Mouse (Mus musculus): Measurements from ENCODE around the gene Ttc28. TPM values are rescaled to one million over a fixed set of nuclear protein-coding genes. Genes with fewer than 3 reads are reported as not detected.

The Ttc28 gene
- polyA plus RNA-seq, 1 experiment from 2014 or later, result 13.9 TPM

DNA sequence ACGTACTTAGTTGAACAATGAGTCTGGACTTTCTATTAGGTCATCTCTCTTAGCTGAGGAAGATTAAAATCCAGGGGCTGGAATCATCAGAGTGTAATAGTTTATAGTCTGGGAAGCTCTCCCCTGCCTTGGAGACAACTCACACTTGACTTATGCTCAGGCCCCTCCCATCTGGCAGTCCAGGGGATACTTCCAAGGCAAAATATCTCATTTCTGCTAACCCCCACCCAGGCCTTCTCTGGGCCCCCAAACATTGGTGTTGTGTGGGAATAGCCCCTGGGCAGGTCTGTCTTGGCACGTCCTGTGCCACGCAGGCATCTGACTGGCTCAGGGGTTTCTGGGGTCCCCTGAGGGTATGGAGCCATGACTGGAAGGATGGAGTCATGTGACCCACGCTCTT lies 275.7 kb downstream of the Ttc28 start:
- H3K4me2 ChIP-seq, result no peak overlapping the region
- H3K27me3 ChIP-seq, result no peaks in the 10 kb centered on the region
- H3K9me3 ChIP-seq (replicated peaks), result no peaks in the 10 kb centered on the region
- H3K9ac ChIP-seq, result no peak overlapping the region
- peaks cover 70% of the 10 kb centered on the region for H3K4me1 ChIP-seq
- no peaks in the 10 kb centered on the region for H3K36me3 ChIP-seq
- 72% methylated on average over 4 of the region's 4 CpGs for WGBS
- no peak for ATAC-seq (replicated peaks; ENCODE audit: low FRiP score)
- no peak overlapping the region for H3K4me3 ChIP-seq (replicated peaks)
- H3K27ac ChIP-seq, result peak overlapping the region; percentile 33

DNA sequence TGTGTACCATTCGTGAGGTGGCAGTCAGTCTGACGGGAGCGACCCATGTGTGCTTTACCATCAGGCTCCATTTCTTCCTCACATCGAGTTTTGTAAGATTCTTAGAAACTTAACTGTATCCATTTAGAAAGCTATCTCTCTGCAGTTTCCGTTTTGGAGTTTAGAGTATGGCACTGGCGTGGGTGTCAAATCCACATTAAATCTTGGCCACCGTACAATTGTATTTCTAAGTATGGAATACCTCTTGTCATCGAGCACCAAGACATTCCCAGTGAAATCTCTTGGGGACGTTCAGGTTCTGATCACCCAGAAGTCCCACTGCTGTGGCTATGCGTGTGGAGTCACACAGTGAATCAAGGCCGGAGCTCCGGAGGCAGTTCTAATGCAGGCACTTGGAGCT lies 276.3 kb downstream of the Ttc28 start:
- Histone ChIP-seq H3K27me3 (no peaks in the 10 kb centered on the region), H3K9ac (no peak overlapping the region), H3K36me3 (no peaks in the 10 kb centered on the region), H3K27ac (peak overlapping the region; percentile 33; the same call in 1 of the 2 replicates), H3K4me2 (no peak overlapping the region), H3K4me3 (replicated peaks) (no peak overlapping the region), H3K4me1 (peaks cover 70% of the 10 kb centered on the region), H3K9me3 (replicated peaks) (no peaks in the 10 kb centered on the region)
- no peak for ATAC-seq (replicated peaks; ENCODE audit: low FRiP score)
- WGBS, result 84% methylated on average over 12 of the region's 12 CpGs

DNA sequence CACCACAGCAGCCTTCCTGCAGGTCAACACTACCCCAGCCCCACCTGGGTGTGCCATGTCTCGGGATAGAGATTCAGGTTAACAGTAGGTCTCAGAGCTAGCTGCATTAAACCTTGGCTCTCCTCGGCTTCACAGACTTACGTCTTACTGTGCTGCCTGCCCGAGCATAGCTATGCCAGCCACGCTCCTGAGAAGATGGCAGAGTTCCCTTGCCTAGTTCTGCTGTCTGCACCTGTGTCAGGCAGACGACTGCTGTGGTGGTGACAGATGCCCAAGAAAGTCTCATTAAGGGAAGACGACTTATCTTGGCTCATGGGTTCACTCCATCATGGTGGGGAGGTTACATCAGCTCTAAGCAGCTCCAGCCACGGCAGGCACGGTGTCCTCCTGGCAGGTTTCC lies 278.7 kb downstream of the Ttc28 start:
- no peak overlapping the region for H3K4me2 ChIP-seq
- no peaks in the 10 kb centered on the region for H3K27me3 ChIP-seq
- H3K27ac ChIP-seq, result no peak overlapping the region
- no peak overlapping the region for H3K9ac ChIP-seq
- H3K9me3 ChIP-seq (replicated peaks), result no peaks in the 10 kb centered on the region
- peaks cover 71% of the 10 kb centered on the region for H3K4me1 ChIP-seq
- 89% methylated on average over 9 of the region's 9 CpGs for WGBS
- ATAC-seq (replicated peaks; ENCODE audit: low FRiP score), result no peak
- H3K36me3 ChIP-seq, result no peaks in the 10 kb centered on the region
- H3K4me3 ChIP-seq (replicated peaks), result no peak overlapping the region

DNA sequence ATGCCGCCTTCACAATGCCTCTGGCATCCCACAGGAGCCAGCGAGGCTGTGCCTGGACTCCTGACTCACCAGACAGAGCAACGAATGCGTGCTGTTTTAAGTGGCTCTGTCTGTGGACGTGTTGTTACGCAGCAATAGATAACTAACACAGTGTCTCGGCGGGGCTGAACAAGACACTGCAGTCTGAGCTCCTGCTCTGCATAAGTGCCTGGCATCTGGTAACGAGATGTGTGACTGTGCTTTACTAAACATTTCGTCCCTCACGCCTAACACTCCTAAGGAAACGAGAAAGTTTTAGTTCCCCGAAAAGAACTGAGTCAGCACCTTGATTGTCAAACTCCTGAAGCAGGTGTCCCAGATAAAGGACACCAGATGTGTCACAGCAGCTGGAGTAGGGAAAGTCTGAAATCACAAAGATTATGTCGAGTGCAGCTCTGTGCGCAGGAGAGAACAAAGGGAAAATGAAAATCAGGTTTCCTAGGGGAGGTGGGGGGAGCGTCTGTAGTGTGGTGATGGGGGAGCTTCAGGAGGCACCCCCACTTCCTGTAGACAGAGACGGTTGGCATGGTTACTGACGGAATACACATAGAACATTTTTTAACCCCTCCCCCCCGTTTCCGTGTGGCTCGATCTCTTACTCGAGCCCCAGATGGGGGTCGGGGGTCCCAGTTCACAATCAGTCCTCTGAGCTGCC lies 280.2 kb downstream of the Ttc28 start:
- peak overlapping the region; percentile 19; the same call in 1 of the 2 replicates for H3K9ac ChIP-seq
- no peaks in the 10 kb centered on the region for H3K27me3 ChIP-seq
- no peak overlapping the region for H3K4me3 ChIP-seq (replicated peaks)
- no peaks in the 10 kb centered on the region for H3K36me3 ChIP-seq
- WGBS, result 39% methylated on average over 23 of the region's 23 CpGs
- H3K4me2 ChIP-seq, result 0 out of 2 replicates have a peak overlapping the region, but pooled peaks have one; percentile 24
- ATAC-seq (replicated peaks; ENCODE audit: low FRiP score), result no peak
- H3K27ac ChIP-seq, result peak overlapping the region; percentile 7
- peaks cover 71% of the 10 kb centered on the region for H3K4me1 ChIP-seq
- no peaks in the 10 kb centered on the region for H3K9me3 ChIP-seq (replicated peaks)

DNA sequence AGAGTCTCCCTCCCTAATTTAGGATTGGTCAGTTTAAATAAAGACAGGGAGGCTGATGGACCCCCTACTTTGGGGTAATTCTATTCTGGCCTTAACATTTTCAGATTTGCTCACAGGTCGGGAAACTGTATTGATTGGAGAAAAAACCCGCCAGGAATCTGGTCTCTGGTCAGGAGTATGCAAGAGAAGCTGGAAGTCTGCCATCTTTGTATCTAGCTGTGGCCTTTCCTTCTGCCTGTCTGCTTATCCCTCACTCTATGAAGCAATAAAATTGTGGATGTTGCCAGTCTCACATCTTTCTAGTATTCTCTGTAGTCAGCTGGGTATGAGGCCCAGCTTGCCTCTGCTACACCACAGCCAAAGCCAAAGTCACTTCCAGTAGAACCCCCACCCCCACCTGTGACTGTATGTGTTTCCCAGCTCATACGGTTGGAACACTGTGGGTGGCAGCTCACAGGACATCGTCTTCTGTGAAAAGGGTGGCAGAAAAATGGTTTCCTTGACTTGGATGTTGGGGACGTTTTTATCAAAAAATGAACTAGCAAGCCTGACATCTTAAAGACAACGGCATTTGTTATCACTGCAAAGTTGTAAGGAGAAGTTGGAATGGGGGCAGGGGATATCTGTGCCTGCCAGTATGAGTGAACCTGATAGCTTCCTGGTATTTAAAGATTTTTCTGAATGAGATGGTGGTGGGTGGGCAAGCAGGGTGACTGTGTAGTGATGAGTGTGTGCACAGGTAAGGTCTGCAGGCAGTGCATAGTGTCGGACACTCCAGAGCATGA lies 281.7 kb downstream of the Ttc28 start:
- H3K27me3 ChIP-seq, result no peaks in the 10 kb centered on the region
- ATAC-seq (replicated peaks; ENCODE audit: low FRiP score), result no peak
- WGBS, result 66% methylated on average over 7 of the region's 7 CpGs
- H3K4me2 ChIP-seq, result no peak overlapping the region
- H3K9me3 ChIP-seq (replicated peaks), result no peaks in the 10 kb centered on the region
- H3K36me3 ChIP-seq, result no peaks in the 10 kb centered on the region
- H3K4me1 ChIP-seq, result peaks cover 73% of the 10 kb centered on the region
- H3K4me3 ChIP-seq (replicated peaks), result no peak overlapping the region
- H3K9ac ChIP-seq, result no peak overlapping the region
- 0 out of 2 replicates have a peak overlapping the region, but pooled peaks have one; percentile 57 for H3K27ac ChIP-seq

DNA sequence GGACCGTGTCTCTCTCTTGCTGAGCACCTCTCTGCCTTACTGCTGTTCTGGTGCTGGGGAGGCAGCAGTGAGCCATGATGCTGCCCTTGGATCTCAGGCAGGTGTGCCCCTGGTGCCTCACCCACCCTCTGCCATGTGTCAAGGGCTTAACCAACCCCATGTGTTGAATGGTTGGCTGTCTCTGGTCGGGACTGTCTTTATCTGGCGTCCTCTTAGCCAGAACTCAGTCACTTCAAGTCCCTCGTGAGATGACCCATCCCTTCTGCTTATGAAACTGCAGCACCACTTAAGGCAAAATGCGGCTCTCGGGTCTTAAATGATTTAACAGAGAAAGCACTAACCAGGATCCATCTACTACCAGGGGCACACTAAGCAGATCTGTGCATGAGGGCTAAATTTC lies 283.3 kb downstream of the Ttc28 start:
- Histone ChIP-seq H3K4me2 (no peak overlapping the region), H3K9ac (no peak overlapping the region), H3K4me1 (peaks cover 73% of the 10 kb centered on the region), H3K4me3 (replicated peaks) (no peak overlapping the region), H3K9me3 (replicated peaks) (no peaks in the 10 kb centered on the region), H3K27ac (peak overlapping the region; percentile 57), H3K36me3 (no peaks in the 10 kb centered on the region), H3K27me3 (no peaks in the 10 kb centered on the region)
- no peak for ATAC-seq (replicated peaks; ENCODE audit: low FRiP score)
- 45% methylated on average over 6 of the region's 6 CpGs for WGBS

DNA sequence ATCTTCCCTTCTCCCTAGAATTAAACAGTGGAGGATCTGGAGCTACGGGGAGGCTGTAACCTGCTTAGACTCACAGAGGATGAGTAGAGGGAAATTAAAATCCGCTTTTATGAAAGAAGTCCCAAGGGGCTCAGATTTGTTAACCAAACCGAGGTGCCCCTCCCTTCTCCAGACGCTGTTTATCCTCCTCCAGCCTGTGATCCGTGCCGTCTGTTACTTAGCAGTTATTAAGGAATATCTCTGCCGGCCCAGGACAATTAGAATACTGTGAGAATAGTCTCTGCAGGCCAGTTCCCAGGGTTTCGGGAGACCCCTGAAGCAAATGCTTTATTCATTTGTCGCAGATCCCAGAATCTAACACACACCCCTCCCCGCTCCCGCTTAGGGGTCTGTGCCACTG lies 283.8 kb downstream of the Ttc28 start:
- ATAC-seq (replicated peaks; ENCODE audit: low FRiP score), result no peak
- H3K27me3 ChIP-seq, result no peaks in the 10 kb centered on the region
- H3K9me3 ChIP-seq (replicated peaks), result no peaks in the 10 kb centered on the region
- H3K4me1 ChIP-seq, result peaks cover 73% of the 10 kb centered on the region
- H3K4me2 ChIP-seq, result no peak overlapping the region
- no peaks in the 10 kb centered on the region for H3K36me3 ChIP-seq
- no peak overlapping the region for H3K4me3 ChIP-seq (replicated peaks)
- H3K9ac ChIP-seq, result no peak overlapping the region
- H3K27ac ChIP-seq, result peak overlapping the region; percentile 57
- WGBS, result 35% methylated on average over 11 of the region's 11 CpGs

DNA sequence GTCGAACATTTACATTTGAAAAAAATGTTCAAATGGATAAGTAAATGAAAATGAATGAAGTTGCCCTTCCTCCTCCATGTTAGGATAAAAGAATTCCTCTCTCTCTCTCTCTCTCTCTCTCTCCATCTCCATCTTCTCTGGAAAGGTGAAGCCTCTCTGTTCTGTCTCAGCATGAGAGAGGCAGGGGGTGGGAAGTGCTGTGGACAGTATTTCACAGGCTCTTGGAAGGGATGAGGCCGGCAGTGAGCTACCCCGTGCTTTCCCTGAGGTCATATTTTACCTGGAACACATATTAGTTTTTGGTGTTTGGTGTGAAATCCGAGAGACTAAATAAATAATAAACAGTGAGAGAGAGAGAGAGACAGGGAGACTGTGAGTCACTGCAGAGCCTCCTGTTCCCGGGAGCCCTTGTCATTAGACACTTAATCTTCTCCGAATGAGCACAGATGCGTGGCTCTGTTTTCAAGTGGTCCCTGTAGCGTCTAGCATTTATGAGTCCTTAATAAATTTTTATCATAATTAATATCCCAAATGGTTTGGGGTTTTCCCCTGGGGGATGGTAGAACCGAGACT lies 284.8 kb downstream of the Ttc28 start:
- Histone ChIP-seq H3K27me3 (no peaks in the 10 kb centered on the region), H3K4me3 (replicated peaks) (no peak overlapping the region), H3K4me1 (peaks cover 67% of the 10 kb centered on the region), H3K9me3 (replicated peaks) (no peaks in the 10 kb centered on the region), H3K36me3 (no peaks in the 10 kb centered on the region), H3K4me2 (no peak overlapping the region), H3K27ac (peak overlapping the region; percentile 59), H3K9ac (no peak overlapping the region)
- 13% methylated on average over 9 of the region's 9 CpGs for WGBS
- ATAC-seq (replicated peaks; ENCODE audit: low FRiP score), result peak; percentile 68

DNA sequence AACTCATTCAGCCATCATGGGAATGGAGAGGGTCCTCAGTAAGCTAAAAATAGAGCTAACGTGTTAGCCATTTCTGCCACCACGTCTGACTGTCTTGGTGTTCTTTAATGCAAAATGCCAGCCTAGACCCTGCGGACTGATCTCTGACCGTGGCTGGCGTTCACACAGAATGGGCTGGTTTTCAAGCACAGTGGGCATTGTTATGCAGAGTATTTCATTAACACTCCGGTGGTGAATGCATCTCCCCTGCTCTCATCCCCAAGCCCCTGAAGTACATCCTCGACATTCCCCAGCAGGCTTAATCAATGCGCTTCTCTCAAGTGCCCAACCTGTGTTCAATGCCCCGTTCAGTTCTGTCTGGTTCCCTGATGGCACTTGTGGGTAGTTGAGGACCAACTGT lies 290.8 kb downstream of the Ttc28 start:
- Histone ChIP-seq H3K27ac (no peak overlapping the region), H3K9me3 (replicated peaks) (no peaks in the 10 kb centered on the region), H3K9ac (no peak overlapping the region), H3K4me3 (replicated peaks) (no peak overlapping the region), H3K4me2 (no peak overlapping the region), H3K4me1 (peaks cover 35% of the 10 kb centered on the region), H3K27me3 (no peaks in the 10 kb centered on the region), H3K36me3 (no peaks in the 10 kb centered on the region)
- ATAC-seq (replicated peaks; ENCODE audit: low FRiP score), result no peak
- 70% methylated on average over 9 of the region's 9 CpGs for WGBS

DNA sequence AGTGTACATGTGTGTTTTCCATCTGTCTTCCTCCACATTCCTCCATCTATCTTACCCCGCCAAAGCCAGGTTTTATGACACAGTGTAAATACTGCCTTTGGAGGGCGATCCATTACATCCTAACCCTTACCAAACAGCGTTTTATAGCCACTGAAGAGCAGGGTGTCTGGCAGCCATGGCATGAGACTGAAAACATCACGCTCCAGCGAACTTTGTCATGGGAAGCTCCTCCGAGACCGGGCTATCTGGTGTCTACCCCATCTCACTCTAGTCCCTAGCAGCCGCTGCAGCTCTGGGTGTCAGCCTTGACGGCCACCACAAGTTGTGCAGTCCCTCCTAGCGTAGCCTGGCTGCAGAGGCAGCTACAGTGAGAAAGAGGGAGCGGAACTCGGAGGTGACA lies 295.8 kb downstream of the Ttc28 start:
- Histone ChIP-seq H3K27me3 (no peaks in the 10 kb centered on the region), H3K4me3 (replicated peaks) (peak overlapping the region; percentile 17), H3K4me2 (peak overlapping the region; percentile 50), H3K9ac (no peak overlapping the region), H3K27ac (peak overlapping the region; percentile 89), H3K4me1 (peaks cover 74% of the 10 kb centered on the region), H3K36me3 (no peaks in the 10 kb centered on the region), H3K9me3 (replicated peaks) (no peaks in the 10 kb centered on the region)
- ATAC-seq (replicated peaks; ENCODE audit: low FRiP score), result peak; percentile 73
- WGBS, result 14% methylated on average over 12 of the region's 12 CpGs

DNA sequence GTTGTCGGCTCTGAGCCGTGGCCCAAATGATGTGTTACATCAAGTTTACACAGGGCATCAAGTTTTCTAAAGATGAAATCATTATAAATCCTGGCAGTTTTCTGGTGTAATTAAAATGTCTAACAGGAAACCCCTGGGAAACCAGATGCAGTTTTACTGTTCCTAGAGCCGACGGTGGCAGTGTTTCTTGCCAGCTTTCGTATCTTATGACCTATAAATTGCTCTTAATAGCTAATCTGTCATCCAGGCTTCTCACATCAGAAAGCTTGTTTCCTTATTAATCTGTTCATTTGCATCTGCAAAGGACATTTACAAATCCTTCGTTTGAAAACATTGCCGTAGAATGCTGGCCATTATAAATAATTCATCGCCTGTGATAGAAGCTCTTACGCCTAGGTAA lies 296.2 kb downstream of the Ttc28 start:
- Histone ChIP-seq H3K4me3 (replicated peaks) (peak overlapping the region; percentile 17; the same call in 1 of the 2 replicates), H3K4me1 (peaks cover 79% of the 10 kb centered on the region), H3K4me2 (peak overlapping the region; percentile 50), H3K9me3 (replicated peaks) (no peaks in the 10 kb centered on the region), H3K9ac (no peak overlapping the region), H3K27ac (peak overlapping the region; percentile 89), H3K36me3 (no peaks in the 10 kb centered on the region), H3K27me3 (no peaks in the 10 kb centered on the region)
- WGBS, result 21% methylated on average over 9 of the region's 9 CpGs
- ATAC-seq (replicated peaks; ENCODE audit: low FRiP score), result no peak

DNA sequence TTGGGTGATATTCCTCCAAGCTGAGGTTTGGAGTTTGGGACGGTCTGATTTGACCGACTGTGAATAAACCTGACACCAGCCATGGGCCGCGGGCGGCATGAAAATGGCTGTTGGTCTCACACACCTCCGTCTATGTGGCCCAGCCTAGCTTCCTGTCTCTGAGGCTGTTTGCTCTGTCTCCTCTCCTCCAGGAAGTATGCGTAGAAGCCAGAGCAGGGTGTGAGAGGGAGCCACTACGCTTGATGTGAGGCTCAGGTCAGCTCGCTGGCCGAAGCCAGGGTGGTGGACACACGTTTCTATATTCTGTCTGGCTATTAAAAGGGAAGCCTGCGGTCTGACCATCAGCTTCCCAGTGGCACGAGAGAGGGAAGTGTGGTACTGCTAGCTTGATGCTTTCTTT lies 296.8 kb downstream of the Ttc28 start:
- Histone ChIP-seq H3K9ac (no peak overlapping the region), H3K36me3 (no peaks in the 10 kb centered on the region), H3K27me3 (no peaks in the 10 kb centered on the region), H3K4me2 (0 out of 2 replicates have a peak overlapping the region, but pooled peaks have one; percentile 50), H3K4me1 (peaks cover 82% of the 10 kb centered on the region), H3K9me3 (replicated peaks) (no peaks in the 10 kb centered on the region), H3K4me3 (replicated peaks) (no peak overlapping the region), H3K27ac (peak overlapping the region; percentile 89)
- no peak for ATAC-seq (replicated peaks; ENCODE audit: low FRiP score)
- 45% methylated on average over 13 of the region's 13 CpGs for WGBS
